Mouse (Mus musculus) stomach, embryonic 16.5 days (tissue): ENCODE measurements at regions not wholly inside any gene's neighbourhood (a gene's known extent, or its start where the extent isn't known, plus 50 kb on each side); places are given as distances from the start of the nearest gene placed in this dataset.
A peak's percentile ranks its signal among the peaks of the same experiment; 100 is the strongest.

Experiments
- ATAC-seq: fragments of 200-750 bp; cut with Nextera tagmentation; 2 replicates; pipeline ENCODE4 v1.8.0; 2017; ENCODE audit warnings: moderate number of reproducible peaks, moderate TSS enrichment; ENCODE audit not compliant: insufficient read depth, low FRiP score
- H3K27ac ChIP-seq: fragments of 300-500 bp; sonication (generic); 2 replicates; pipeline ENCODE4 v1.5.1; 2014; ENCODE audit warnings: low read length
- H3K27me3 ChIP-seq: fragments of 300-500 bp; sonication (generic); 2 replicates; pipeline ENCODE4 v1.6.1; 2014; ENCODE audit warnings: low read length, control low read depth, mixed read lengths; ENCODE audit not compliant: control insufficient read depth, insufficient read depth
- H3K36me3 ChIP-seq: fragments of 300-500 bp; sonication (generic); 2 replicates; pipeline ENCODE4 v1.6.1; 2014; ENCODE audit warnings: low read length; ENCODE audit not compliant: control insufficient read depth, insufficient read depth
- H3K4me1 ChIP-seq: fragments of 300-500 bp; sonication (generic); 2 replicates; pipeline ENCODE4 v1.6.1; 2014; ENCODE audit warnings: low read length, control low read depth, mixed read lengths; ENCODE audit not compliant: control insufficient read depth, insufficient read depth
- H3K4me2 ChIP-seq: fragments of 300-500 bp; sonication (generic); 2 replicates; pipeline ENCODE4 v1.6.1; 2014; ENCODE audit warnings: low read depth, low read length, mixed read lengths
- H3K4me3 ChIP-seq: fragments of 300-500 bp; sonication (generic); replicated peaks from 2 replicates; pipeline ENCODE4 v1.5.1; 2014; ENCODE audit warnings: mild to moderate bottlenecking, low read length
- H3K9ac ChIP-seq: fragments of 300-500 bp; sonication (generic); 2 replicates; pipeline ENCODE4 v1.6.1; 2014; ENCODE audit warnings: low read length
- H3K9me3 ChIP-seq: fragments of 300-500 bp; sonication (generic); replicated peaks from 2 replicates; pipeline ENCODE4 v1.6.1; 2016; ENCODE audit warnings: low read length, control low read depth; ENCODE audit not compliant: control insufficient read depth
- WGBS: fragments of 180-500 bp; shearing (Covaris S2); extraction: QIAGEN DNeasy Blood & Tissue Kit; methylation state at CpG from one replicate; pipeline ENCODE4 v1.1.7; 2014; 5-methylcytosine and 5-hydroxymethylcytosine counted together

DNA sequence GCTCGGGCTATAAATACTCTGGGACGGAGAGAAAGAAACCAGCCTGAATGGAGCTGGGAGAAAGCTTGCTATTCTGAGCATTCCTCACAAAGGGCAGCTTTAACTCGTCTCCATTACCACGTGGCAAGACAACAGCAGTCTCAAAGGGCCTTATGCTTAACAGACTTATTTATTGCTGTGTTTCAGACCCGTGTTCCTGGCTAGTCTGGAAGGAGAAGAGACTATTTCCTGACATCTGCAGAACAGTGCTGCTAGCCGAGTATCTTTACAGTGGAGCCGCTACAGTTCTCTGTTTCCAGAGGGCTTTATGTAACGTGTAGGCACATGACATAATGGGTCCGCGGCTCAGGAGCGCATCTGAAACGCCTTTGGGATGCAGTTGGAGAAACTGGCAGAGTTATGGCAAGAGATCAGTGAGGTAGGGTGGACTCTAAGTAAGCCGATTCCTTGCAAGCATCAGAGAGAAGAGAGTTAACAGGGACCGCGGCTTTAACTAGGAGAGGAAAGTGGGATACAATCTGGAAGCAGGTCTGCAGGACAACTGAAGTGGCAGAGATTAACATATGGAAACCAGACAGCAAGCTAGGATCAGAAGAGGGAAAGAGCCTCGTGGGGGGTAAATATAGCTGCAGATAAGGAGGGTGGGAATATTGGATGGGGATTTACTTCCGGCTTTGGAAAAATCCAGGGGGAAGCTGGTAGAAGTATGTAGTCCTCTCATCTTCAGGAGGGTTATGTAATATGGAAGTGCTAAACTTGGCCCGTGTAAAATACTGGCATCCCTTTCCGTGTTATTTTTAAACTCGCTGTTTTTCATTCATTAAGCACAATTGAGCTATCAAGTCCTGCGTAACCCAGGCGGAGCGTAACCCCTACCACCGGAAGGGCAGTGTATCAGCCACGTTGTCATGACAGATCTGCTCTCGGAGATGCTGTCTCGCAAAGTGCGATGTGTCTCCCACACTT, 229.3 kb upstream of the Prickle1 start:
- H3K27ac ChIP-seq: peak overlapping the region; percentile 5; the same call in 1 of the 2 replicates
- no peak overlapping the region for H3K4me3 ChIP-seq
- 0 out of 2 replicates have a peak overlapping the region, but pooled peaks have one; percentile 41 for H3K9ac ChIP-seq
- H3K4me1 ChIP-seq: no peaks in the 10 kb centered on the region
- WGBS: 47% methylated on average over 28 of the region's 28 CpGs
- peak overlapping the region; percentile 14 for H3K4me2 ChIP-seq
- ATAC-seq: no peak
- no peaks in the 10 kb centered on the region for H3K27me3 ChIP-seq
- no peaks in the 10 kb centered on the region for H3K36me3 ChIP-seq
- no peaks in the 10 kb centered on the region for H3K9me3 ChIP-seq

DNA sequence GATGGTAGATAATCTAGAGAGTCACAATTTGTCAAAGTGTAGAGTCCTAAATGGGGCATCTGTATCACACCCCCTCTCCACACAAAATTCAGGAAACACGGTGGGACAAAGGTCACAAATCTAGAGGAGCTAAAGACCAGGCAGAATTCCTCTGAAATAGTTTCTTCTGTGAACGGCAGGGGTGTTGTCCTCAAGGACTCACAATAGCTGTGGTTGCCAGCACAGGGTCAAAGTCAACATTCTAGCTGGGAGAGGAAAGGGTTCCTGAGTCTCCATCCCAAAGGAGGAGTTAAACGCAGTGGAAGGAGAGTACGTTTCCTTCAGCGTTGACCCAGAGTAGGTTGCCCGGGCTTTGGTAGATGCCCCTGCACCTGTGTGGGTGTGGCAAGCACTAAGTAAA, 225.5 kb upstream of the Prickle1 start:
- H3K36me3 ChIP-seq: no peaks in the 10 kb centered on the region
- H3K9ac ChIP-seq: no peak overlapping the region
- no peaks in the 10 kb centered on the region for H3K4me1 ChIP-seq
- H3K9me3 ChIP-seq: no peaks in the 10 kb centered on the region
- WGBS: 49% methylated on average over 6 of the region's 6 CpGs
- H3K4me2 ChIP-seq: no peak overlapping the region
- no peak for ATAC-seq
- no peak overlapping the region for H3K27ac ChIP-seq
- no peak overlapping the region for H3K4me3 ChIP-seq
- no peaks in the 10 kb centered on the region for H3K27me3 ChIP-seq

DNA sequence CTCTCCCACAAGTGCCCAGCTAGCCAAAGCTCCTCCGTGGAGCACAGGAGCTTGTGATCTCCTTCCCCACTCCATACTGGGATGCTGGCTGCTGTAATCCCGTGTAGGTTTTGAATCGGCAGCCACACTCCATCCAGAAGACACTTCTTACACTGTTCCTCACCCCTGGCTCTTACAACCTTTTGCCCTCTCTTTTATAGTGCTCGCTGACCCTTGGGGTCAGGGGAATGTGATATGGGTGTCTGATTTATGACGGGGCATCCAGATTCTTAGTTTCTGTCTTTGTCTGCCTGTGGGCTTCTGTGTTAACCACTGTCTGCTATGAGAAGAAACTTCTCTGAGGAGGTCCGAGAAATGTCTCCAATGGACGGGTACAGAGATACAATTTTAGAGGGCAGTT, 216.3 kb upstream of the Prickle1 start:
- Histone ChIP-seq H3K27ac (no peak overlapping the region), H3K4me1 (no peaks in the 10 kb centered on the region), H3K36me3 (no peaks in the 10 kb centered on the region), H3K9me3 (0 out of 2 replicates have a peak, but pooled peaks cover 3% of the 10 kb centered on the region), H3K4me3 (no peak overlapping the region), H3K27me3 (no peaks in the 10 kb centered on the region), H3K4me2 (no peak overlapping the region), H3K9ac (no peak overlapping the region)
- ATAC-seq: no peak
- WGBS: 49% methylated on average over 7 of the region's 7 CpGs

GRCm38 (mm10) chr15:93807993-93808392, 212.3 kb upstream of the Prickle1 start:
- Histone ChIP-seq H3K4me3 (no peak overlapping the region), H3K9me3 (no peaks in the 10 kb centered on the region), H3K36me3 (no peaks in the 10 kb centered on the region), H3K27ac (no peak overlapping the region), H3K27me3 (no peaks in the 10 kb centered on the region), H3K4me1 (no peaks in the 10 kb centered on the region), H3K9ac (no peak overlapping the region), H3K4me2 (no peak overlapping the region)
- ATAC-seq: no peak
- WGBS: 51% methylated on average over 8 of the region's 8 CpGs

DNA sequence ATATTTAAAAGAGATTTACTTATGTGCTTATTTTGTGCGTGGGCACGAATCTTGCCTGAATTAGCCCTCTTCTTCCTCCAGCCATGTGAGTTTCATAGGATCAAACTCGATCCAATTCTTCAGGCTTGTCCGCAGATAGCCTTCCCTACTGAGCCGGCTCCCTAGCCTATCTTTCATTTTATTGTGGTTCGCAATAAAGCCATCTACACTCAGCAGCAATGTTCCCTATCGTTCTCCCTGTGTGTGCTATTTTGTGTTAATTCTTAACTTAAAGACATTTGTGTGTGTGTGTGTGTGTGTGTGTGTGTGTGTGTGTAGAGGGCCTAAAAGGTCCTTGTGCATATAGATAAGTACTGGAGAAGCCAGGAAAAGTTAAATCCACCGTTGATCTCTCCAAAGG, 211.8 kb upstream of the Prickle1 start:
- no peaks in the 10 kb centered on the region for H3K4me1 ChIP-seq
- no peak overlapping the region for H3K9ac ChIP-seq
- no peak for ATAC-seq
- H3K9me3 ChIP-seq: no peaks in the 10 kb centered on the region
- H3K36me3 ChIP-seq: no peaks in the 10 kb centered on the region
- no peak overlapping the region for H3K4me2 ChIP-seq
- no peak overlapping the region for H3K27ac ChIP-seq
- no peaks in the 10 kb centered on the region for H3K27me3 ChIP-seq
- H3K4me3 ChIP-seq: no peak overlapping the region
- 87% methylated on average over 8 of the region's 8 CpGs for WGBS

DNA sequence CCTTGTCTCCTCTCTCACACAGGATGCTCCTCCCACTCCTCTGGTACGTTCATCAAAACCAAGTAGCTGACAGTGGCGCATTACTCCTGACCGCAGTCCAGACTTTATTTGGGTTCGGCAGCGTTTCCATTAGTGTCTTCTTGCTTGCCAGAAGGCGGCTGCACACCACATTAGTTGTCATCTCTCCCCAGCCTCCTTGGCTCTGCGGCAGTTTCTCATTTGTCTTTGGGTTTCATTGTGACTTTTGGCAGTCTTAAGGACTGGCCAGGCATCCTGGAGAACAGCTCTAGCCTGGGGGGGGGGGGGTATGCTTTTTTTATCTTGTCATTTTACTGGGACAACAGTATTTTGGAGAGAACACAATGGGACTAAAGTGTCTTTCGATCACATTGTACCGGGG, 209.0 kb upstream of the Prickle1 start:
- H3K4me1 ChIP-seq: no peaks in the 10 kb centered on the region
- no peak overlapping the region for H3K4me2 ChIP-seq
- H3K9ac ChIP-seq: no peak overlapping the region
- H3K9me3 ChIP-seq: no peaks in the 10 kb centered on the region
- no peak overlapping the region for H3K4me3 ChIP-seq
- peak; percentile 73 for ATAC-seq
- H3K36me3 ChIP-seq: no peaks in the 10 kb centered on the region
- no peak overlapping the region for H3K27ac ChIP-seq
- no peaks in the 10 kb centered on the region for H3K27me3 ChIP-seq
- 41% methylated on average over 9 of the region's 9 CpGs for WGBS

- no peaks in the 10 kb centered on the region for H3K36me3 ChIP-seq
- no peaks in the 10 kb centered on the region for H3K9me3 ChIP-seq
- H3K27ac ChIP-seq: no peak overlapping the region
- no peak for ATAC-seq
- H3K4me3 ChIP-seq: no peak overlapping the region
- no peak overlapping the region for H3K9ac ChIP-seq
- 68% methylated on average over 9 of the region's 9 CpGs for WGBS
- peaks cover 3% of the 10 kb centered on the region; the same call in 1 of the 2 replicates for H3K4me1 ChIP-seq
- H3K27me3 ChIP-seq: no peaks in the 10 kb centered on the region
- H3K4me2 ChIP-seq: no peak overlapping the region
Measured at GRCm38 (mm10) chr15:93790531-93790930, 194.8 kb upstream of the Prickle1 start.

DNA sequence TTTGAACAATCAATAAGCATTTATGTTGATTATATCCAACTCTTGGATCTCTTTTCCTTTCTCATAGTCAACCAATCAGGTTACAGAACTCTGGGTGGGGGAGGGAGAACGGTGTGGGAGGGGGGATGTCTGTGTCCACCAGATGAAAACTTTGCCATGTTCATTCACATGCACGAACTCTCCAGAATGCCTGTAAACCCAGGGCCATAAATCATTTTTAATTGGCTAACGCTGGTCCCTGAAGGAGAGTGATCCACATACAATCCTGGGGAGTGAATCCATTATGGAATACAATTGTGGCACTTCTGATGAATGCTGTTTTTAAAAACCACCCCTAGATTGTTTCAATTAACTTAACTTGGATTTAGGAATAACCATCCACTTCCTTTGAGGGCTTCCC, 194.1 kb upstream of the Prickle1 start:
- H3K9ac ChIP-seq: no peak overlapping the region
- H3K9me3 ChIP-seq: no peaks in the 10 kb centered on the region
- H3K36me3 ChIP-seq: no peaks in the 10 kb centered on the region
- 54% methylated on average over 3 of the region's 3 CpGs for WGBS
- no peak overlapping the region for H3K27ac ChIP-seq
- H3K4me1 ChIP-seq: peaks cover 3% of the 10 kb centered on the region; the same call in 1 of the 2 replicates
- no peaks in the 10 kb centered on the region for H3K27me3 ChIP-seq
- ATAC-seq: no peak
- H3K4me3 ChIP-seq: no peak overlapping the region
- no peak overlapping the region for H3K4me2 ChIP-seq

- 86% methylated on average over 6 of the region's 6 CpGs for WGBS
- Histone ChIP-seq H3K36me3 (no peaks in the 10 kb centered on the region), H3K27ac (no peak overlapping the region), H3K9ac (no peak overlapping the region), H3K4me2 (no peak overlapping the region), H3K27me3 (no peaks in the 10 kb centered on the region), H3K9me3 (no peaks in the 10 kb centered on the region), H3K4me1 (peaks cover 3% of the 10 kb centered on the region; the same call in 1 of the 2 replicates), H3K4me3 (no peak overlapping the region)
- ATAC-seq: no peak
Measured at GRCm38 (mm10) chr15:93787361-93787760, 191.7 kb upstream of the Prickle1 start.
